Mouse (Mus musculus) cortical plate, adult 2 months (tissue): Measurements from ENCODE around the gene Mgat1.

Experiments
- CTCF ChIP-seq: fragments of 200-500 bp; IDR thresholded peaks from 2 replicates; pipeline ENCODE4 v1.5.1; 2011; ENCODE audit warnings: mild to moderate bottlenecking, control low read depth, low read length; ENCODE audit not compliant: insufficient read depth; ENCODE audit errors: extremely low read depth
- POLR2A ChIP-seq: fragments of 200-500 bp; IDR thresholded peaks from 2 replicates; pipeline ENCODE4 v1.6.1; 2011; ENCODE audit warnings: mild to moderate bottlenecking, low read length, control low read depth; ENCODE audit not compliant: insufficient read depth; ENCODE audit errors: extremely low read depth

- TF ChIP-seq CTCF (no peak), POLR2A (no peak)
These were observed 3.3 kb downstream of the Mgat1 start for GRCm38 (mm10) chr11:49247255-49247654.
